Mouse (Mus musculus): ENCODE data around the gene Prep.

Prep gene

DNA sequence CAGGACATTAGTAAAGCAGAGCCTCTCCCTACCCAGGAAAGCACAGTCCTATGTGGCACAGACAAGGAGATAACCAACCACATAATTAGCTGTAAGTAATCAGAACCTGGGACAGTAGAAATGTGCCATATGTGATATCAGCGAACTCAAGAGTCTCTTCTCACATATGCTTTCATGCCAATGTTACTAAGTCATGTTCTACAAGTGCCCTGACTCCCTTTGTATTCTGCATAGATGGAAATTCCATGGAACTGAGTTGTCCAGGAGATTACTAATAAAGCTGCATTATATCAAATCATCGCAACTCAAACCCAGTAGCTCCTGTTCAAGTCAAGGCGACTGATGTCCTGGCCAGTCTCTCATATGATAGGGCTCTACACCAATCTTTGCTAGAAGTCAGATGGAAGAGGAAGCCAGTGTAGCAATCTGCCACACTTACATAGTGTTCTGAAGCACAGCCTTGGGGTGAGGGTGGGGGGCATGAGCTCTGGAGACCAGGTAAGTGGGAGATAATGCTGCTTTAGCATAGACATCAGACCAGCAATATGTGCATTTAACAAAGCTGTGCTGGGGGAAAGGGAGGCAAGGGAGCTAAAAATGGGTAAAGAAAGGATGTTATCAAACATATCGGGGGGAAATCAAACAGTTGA lies 113.8 kb downstream of the Prep start:
- DNase-seq (ENCODE audit: low spot score in 2 of 2) = no peak

DNA sequence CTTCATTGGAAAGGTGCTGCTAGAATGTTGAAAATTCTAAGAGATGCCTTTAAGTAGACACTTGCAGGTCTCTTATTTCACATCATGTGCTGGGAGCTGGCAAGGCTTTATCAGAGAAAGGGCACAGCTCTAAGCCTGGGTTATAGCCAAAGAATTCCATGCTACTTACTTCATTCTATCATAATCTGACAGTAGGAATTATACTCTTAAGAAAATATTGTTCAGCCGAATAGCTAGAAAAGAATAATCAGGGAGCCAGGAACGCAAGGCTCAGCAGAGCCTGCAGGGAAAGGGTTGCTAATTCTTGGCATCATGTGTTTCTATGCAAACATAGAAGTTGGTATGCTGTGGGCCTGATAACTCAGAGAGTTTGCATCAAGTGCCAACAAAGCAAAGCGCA lies 114.3 kb downstream of the Prep start:
- DNase-seq (ENCODE audit: low spot score in 2 of 2) = no peak

DNA sequence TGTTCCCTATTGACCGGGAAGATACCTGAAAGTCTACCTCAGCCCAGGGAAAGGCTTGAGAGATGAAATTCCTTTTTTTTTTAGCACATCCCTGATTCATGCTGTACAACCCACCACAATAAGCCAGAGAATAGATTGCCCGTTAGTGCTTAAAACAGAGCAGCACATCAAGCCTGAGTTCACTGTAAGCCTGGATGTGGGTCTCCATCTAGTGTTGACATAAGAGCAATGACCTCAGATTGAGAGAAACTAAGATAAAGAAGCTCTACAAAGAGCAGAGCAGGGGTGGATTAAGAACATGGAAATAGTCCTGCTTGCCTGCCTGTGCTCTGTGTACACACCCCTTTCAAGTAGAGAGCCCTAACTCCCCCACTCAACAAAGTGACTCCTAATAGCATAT lies 118.5 kb downstream of the Prep start:
- no peak for DNase-seq (ENCODE audit: low spot score in 2 of 2)

DNA sequence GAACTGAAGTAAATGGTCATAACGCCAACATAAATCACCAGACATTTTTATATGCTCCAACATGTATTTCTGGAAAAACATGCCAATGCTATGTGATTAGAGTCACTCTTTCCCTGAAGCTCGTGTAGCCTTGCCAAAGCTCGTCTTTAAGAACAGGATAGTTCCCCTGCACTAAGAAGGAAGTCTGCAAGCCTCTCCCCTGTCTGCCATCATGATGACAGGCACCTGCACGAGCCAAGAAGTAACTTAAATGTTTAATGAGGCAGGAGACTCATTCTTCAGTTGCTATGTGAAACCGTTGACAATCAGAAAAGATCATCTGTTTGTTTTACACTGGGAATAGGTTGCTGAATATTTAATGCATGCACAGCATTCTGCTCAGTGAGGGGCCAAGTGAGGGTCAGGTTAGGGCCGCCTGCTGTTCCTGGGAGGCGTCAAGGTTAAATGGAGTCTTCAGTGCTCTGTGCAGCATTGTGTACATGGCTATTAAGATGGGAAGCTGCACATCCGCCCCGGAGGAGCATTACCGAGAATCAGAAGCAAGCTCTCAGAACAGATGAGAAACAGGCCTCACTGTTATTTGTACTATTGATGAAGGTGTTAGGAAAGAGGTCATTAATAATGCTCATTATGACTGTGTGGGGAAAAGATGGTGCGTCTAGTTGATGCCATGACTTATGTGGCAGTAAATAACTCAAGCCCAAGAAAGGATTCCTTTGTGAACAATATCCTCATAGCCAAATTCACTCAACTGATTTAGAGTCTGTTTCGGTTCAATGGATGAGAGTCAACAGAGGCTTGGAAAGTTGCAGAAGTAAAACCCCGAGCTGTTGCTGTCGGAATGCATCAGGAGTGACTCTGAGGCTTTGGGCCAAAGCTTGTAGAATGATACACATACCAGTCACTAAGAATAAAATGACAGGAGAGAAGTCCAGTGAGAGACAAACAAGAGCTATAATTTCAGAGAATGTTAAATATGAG lies 126.6 kb downstream of the Prep start:
- DNase-seq (ENCODE audit: low spot score in 2 of 2) = no peak

DNA sequence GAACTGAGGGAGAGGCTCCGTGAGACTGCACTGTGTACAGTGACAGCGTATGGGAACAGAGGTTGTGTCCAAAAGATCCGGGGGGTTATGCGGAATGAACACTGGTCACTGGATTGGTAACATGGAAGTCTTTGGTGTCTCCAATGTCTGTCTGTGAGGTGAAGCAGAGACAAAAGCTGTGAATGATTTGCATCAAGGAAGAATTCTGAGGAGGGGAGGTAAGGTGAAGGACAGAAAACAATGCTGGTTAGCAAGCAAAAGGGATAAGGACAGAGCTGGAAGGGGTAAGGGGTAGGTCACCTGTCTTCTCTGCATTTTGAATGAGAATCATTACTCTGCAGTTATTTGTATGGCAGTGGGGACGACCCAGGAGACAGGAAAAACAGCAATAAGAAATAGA lies 127.5 kb downstream of the Prep start:
- DNase-seq (ENCODE audit: low spot score in 2 of 2) = no peak

DNA sequence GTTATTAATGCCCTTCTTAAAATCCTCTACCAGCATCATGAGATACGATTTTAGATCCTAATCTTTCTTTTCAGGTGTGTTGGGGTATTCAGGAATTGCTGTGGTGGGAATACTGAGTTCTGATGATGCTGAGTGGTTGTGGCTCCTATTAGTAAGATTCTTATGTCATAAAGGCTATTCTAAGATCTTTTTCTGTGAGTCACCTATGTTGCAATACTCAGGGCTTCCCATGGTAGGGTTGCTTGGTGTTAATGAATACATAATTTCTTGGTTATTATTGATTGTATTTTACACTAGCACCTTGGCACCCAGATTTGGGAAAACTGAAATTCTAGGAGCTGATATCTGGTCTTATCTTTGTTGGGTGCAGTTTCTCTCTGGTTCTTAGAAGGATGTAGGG lies 137.6 kb downstream of the Prep start:
- no peak for DNase-seq (ENCODE audit: low spot score in 2 of 2)

DNA sequence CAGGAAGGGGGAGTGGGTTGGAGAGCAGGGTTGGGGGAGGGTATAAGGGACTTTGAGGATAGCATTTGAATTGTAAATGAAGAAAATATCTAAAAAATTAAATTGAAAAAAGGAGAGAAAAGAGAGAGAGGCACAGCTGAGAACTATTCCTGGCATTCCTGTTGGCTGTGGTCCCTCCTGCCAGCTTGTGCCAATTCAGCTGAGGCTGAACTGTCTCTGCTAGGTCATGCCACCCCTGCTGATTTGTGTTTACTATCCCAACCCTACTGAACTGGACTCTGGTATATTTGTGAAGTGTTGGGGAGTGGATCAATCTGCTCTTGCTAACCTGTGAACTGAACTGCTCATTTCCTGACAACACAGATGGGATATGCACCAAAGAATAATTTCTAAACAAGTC lies 143.2 kb downstream of the Prep start:
- DNase-seq (ENCODE audit: low spot score in 2 of 2) = no peak

DNA sequence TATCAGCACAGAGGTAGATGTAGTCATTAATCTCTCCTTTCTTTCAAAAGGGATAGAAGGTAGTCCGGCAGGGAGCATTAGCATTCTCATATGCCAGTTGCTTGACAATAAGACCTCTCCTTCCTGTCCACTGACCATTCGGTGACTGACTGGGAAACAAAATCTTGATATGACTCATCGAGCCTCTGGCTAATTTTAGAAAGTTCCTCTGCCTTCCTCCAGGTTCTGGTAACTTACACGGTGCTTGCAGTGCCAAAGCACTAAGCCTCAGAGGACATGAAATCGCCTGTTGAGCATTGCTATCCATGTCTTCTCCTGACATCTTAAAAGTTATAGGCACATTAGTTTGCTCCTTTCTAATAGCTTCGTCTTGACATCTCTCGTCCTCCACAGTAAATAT lies 149.7 kb downstream of the Prep start:
- DNase-seq (ENCODE audit: low spot score in 2 of 2) = no peak
